Mouse (Mus musculus) embryo, embryonic 11.5 days (tissue): Measurements from ENCODE around the gene Tspan5.

Source experiments
- DNase-seq: peaks from one replicate; pipeline ENCODE4 v3.0.0-alpha.2; 2012; ENCODE audit warnings: low read depth, low spot score

The Tspan5 gene

GRCm38 (mm10) chr3:138771549-138772333, 29.7 kb downstream of the Tspan5 start:
- DNase-seq = no peak

GRCm38 (mm10) chr3:138773871-138774606, 32.0 kb downstream of the Tspan5 start:
- no peak for DNase-seq

- no peak for DNase-seq
These were observed 32.6 kb downstream of the Tspan5 start for GRCm38 (mm10) chr3:138774607-138774943.

DNA sequence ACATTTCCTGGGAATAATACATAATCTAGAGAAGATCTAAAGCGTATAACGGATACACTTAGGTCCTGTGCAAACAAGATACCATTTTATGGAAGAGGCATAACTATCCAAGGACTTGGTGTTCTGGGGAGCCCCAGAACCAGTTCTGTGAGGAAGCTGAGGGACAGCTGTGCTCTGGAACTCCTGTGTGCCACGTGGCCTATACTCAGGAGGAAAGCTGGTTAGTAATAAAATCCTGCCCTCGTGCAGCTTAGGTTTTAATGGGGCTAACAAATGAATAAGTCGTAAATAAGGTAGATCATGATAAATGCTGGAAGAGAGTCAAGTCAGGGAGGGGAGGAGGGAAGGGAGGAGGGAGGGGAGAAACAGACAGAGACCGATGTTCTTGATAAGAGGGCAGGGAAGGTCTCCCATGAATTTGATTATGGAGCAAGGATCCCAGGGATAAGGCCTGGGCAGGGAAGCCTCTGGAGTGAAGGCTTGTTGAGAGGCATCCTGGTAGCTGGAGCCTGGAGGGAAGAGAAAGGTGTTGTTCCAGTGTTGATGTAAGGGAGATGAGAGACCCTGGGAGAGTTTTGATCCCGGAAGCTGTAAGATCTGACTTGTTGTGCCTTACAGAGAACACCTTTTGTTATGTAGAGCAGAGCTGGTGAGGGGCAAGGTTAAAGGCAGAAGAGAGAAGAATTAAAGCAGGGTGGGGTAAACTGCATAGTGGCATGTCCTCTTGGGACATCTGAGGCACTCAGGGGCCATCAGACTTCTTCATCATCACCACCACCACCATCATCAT, 34.1 kb downstream of the Tspan5 start:
- DNase-seq = no peak

DNA sequence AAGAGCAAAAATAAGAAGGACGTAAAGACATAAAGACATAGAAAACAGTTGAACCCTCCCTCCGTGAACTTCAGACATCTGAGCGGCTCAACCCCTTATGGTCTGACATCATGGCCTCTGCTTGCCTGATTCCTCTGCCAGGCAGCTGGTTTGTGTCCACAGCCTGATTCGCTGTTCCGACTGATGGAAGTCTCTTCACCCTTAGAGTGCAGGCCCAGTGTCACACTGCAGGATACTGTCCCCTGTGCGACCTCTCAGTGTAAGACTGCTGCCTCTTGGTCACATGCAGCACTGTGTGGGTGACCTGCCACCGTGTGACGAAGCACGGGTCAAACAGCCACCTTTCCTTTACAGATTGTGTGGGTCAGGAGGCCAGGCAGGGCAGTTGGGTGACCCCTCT, 39.5 kb downstream of the Tspan5 start:
- DNase-seq = no peak

DNA sequence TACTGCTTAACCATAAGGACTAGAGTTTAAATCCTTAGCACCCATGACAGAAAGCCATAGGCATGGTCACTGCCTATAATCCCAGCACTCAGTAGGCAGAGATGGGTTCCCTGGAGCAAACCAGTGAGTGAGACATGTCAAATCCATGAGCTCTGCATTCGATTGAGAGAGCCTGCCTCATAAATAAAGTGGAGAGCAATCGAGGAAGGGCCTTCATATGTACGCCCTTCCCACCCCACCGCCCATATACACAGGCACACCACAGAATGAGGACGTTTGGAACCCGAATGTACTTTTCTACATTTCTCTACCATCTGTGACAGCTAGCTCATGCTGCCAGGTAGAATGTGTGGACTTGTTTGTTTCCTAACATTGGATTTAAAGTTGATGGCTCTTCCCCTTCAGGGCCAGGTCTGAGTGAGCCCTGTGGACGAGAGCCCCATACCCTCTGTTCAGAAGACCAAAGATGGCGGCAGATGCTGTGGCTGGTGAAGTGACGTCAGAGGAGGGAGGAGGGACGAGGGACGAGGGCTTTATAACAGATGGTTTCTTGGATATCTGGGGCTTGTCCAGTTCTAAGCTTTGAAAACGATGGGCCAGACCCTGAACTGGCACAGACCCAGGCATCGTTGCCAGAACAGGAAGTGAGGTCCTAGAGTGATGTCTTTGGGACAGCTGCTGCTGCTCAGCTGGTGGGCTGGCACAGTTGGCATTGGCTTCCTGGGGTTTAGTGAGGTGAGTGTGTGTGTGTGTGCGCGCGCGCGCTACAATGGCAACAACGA, 42.1 kb downstream of the Tspan5 start:
- DNase-seq = no peak

- DNase-seq = no peak
These were observed 42.6 kb downstream of the Tspan5 start for GRCm38 (mm10) chr3:138784641-138785025.

GRCm38 (mm10) chr3:138787758-138788488, 45.9 kb downstream of the Tspan5 start:
- no peak for DNase-seq

GRCm38 (mm10) chr3:138788489-138788850, 46.5 kb downstream of the Tspan5 start:
- no peak for DNase-seq

DNA sequence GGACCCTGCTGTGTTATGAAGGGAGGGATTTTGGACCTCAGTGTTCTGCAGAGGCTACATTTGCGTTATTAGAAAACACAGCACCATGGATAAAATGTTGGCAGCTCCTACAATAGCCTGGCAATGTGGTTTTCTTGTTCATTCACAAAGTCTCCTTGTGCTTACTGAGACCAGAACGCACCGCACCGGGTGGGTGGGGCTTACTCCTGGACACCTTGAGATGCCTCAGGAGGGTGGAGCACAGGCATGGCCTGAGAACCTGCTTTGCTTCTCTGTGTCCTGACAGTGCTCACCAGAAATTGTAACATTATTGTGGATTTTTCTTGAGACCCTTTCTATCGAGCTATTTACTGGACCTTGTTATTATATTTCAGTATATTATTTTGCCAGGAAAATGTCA, 47.3 kb downstream of the Tspan5 start:
- DNase-seq = no peak

DNA sequence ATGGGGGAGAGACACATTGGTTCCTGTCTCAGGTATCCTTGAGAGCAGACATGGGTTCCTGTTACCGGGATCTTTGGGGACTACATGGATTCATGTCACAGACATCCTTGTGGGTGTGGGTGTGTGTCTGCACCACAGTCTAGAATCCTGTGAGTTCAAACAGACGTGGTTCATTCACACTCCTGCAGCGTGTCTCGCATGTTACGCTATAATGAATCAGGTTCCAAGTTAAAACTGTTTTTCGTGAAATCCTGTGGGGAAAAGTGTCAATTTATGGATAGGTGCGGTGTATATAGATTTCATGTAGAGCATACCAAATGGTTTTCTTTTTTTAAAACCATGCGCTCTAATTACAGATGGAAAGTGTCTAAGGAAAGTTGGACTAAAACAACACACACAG, 52.5 kb downstream of the Tspan5 start:
- DNase-seq = no peak

DNA sequence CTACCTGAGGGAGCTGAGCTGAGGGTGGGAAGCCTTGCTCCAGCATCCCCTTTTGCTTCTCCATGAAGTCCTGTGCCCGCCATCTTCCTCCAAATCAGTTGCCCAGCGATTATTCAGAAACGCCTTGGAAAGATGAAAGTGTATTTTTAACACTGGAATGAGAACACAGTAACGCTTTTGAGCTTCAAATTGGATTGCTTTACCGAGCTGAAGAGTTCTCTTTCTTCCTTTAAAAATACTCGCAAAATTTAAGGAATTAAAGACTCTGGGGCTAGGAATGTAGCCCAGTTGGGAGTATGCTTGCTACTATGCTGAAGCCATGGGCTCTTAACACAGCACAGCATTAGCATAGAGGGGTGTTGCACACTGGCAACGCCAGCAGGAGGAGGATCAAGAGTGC, 54.0 kb downstream of the Tspan5 start:
- DNase-seq = no peak

DNA sequence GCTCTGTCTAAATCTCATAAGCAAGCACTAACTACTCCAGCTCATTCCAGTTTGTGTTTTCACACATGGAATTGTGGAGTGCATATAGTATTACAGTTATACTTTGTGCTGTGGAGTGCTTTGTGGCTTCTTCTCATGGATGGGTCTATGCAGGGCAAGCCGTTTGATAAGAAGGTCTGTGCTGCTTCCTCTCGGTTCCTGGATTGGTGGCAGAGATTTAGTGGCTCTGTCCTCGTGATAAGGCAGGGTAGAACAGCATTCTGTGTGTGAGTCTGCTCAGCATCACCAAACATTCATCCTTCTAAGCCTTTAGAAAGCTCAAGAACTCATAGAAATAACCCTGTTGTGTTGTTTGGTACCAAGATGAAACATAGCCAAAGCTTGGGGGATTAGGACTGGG, 54.6 kb downstream of the Tspan5 start:
- DNase-seq = no peak

DNA sequence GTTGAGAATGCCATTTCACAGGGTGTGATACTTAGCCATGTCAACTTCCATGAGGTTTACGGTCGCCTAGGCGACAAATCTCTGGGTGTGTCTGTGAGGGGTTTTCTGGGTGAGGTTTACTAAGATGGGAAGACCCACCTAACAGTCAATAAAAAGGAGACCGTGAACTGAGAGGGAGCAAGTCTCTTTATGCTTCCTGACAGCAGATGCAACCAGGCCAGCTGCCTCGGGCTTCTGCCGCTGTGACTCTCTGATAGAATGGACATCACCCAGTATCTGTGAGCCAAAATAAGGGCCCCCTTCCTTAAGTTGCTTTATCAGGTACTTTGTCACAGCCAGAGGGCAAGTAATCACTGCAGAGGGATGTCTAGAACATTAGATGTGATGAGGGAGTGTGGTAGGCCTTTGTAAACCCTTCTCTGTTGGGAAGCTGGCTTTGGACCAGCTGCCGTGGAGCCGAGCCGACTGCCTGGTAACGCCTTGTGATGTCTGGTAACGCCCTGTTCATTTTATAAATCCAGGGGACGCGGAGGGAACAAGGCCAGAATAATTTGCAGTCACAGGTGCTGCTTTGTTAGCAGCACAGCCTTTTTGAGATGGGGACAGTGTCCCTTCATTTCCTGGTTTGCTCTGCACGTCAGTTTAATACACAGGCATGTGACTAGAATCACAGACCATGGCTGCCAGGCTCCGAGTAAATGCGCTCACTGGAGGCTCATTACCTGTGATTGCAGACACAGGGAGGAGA, 58.8 kb downstream of the Tspan5 start:
- no peak for DNase-seq

DNA sequence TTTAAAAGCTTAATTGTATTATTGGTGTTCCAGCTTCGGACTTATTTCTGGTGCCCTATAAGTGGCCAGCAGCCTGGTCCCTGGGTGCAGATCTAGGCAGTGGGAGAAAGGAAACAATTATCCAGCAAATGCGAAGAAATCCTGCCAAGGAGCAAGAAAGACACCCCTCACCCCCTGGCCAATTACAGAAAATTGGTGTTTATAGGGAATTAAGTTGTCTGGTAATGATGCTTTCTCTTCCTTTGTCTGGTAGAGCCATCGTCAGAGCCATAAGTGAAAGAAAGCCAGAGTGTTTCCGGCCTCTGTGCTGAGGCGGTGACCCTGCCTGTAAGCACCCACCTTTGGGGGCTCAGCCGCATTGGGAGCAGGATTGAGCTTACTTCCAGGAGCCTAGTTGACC, 59.7 kb downstream of the Tspan5 start:
- DNase-seq = no peak

DNA sequence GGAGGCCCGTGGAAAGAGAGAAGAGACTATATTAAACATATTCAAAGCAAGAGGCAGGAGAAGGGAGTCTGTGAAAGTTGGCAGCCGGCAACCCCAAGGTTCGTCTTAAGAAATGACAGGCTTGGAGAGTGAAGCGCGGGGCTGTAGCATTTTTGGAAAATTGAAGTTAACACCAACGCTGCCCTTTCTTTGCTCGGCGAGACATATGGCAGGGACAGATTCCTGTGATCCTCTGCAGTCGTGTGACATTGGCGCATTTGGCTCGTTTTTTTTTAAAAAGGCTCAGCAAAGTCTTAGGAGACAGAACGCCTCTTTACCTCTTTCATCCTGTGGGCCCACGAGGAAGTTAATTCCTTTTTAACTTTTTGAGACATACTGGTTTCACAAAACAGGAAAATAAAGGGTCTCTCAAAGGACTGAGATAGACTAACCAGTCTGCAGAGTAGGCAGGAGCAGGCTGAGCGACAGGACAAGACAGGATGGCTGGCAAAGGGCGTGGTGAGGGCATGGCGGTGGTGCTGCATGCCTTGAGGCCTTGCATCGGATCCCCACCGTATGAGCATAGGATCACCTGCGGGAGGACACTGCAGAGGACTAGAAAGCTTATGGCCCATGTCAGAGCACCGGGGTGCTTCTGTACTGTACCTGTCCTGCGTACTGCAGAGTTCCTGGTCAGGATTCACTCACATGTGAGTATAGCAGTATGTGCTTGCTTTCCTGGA, 60.9 kb downstream of the Tspan5 start:
- no peak for DNase-seq

DNA sequence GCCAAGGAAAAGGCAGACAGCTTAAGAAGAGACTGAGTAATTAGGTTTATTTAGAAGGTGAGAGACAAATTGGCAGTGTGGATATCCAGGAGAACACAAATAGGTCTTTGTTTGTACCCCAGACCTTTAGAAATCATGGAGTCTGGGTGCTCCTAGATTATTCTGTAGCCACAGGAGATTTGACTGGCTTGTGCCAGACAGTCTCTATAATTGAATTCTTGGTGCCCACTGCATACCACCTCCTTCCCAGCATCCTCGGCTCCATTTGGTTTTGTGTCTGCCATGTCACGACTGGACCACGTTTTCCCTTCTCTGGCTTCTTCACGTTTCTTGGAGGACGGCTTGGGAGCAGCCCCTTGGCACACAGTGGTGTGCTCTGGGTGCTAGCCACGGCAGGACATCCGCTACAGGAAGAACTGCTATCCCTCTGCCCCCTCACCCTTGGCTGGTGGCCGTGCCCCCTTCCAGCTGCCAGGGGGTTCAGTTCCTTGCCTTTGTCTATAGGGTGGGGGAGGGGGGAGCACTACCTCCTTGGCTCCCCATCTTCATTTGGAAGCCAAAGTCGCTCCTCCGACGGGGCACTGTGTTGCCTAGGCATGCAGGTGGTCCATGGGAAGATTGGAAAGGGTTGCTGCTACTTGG, 61.6 kb downstream of the Tspan5 start:
- DNase-seq = no peak

- no peak for DNase-seq
These were observed 62.4 kb downstream of the Tspan5 start for GRCm38 (mm10) chr3:138804104-138805048.
